Mouse (Mus musculus) heart, embryonic 15.5 days (tissue): ENCODE measurements around the gene Fzd9. TPM values are rescaled to one million over a fixed set of nuclear protein-coding genes. Genes with fewer than 3 reads are reported as not detected.

Experiments used
- ATAC-seq: fragments of 200-750 bp; cut with Nextera tagmentation; replicated peaks from 2 replicates; pipeline ENCODE4 v1.8.0; 2017; ENCODE audit warnings: low read depth, moderate TSS enrichment; ENCODE audit not compliant: insufficient number of reproducible peaks, insufficient read depth, low FRiP score
- H3K27ac ChIP-seq: fragments of 300-500 bp; sonication (generic); 2 replicates; pipeline ENCODE4 v1.5.1; 2015; ENCODE audit warnings: mild to moderate bottlenecking, inconsistent platforms
- H3K27me3 ChIP-seq: fragments of 300-500 bp; sonication (generic); 2 replicates; pipeline ENCODE4 v1.6.1; 2015; ENCODE audit warnings: inconsistent platforms
- H3K36me3 ChIP-seq: fragments of 300-500 bp; sonication (generic); 2 replicates; pipeline ENCODE4 v1.6.1; 2015; ENCODE audit warnings: mild to moderate bottlenecking, inconsistent platforms
- H3K4me1 ChIP-seq: fragments of 300-500 bp; sonication (generic); replicated peaks from 2 replicates; pipeline ENCODE4 v1.6.1; 2015; ENCODE audit warnings: inconsistent platforms
- H3K4me2 ChIP-seq: fragments of 300-500 bp; sonication (generic); 2 replicates; pipeline ENCODE4 v1.6.1; 2015; ENCODE audit warnings: inconsistent platforms, mild to moderate bottlenecking, moderate library complexity
- H3K4me3 ChIP-seq: fragments of 300-500 bp; sonication (generic); 2 replicates; pipeline ENCODE4 v1.5.1; 2015; ENCODE audit warnings: mild to moderate bottlenecking, inconsistent platforms
- H3K9ac ChIP-seq: fragments of 300-500 bp; sonication (generic); 2 replicates; pipeline ENCODE4 v1.6.1; 2015; ENCODE audit warnings: mild to moderate bottlenecking, inconsistent platforms
- H3K9me3 ChIP-seq: fragments of 300-500 bp; sonication (generic); replicated peaks from 2 replicates; pipeline ENCODE4 v1.6.1; 2016; ENCODE audit warnings: inconsistent platforms
- WGBS: fragments of 180-500 bp; shearing (Covaris S2); methylation state at CpG from one replicate; pipeline ENCODE4 v1.1.7; 2015; ENCODE audit warnings: mixed read lengths; 5-methylcytosine and 5-hydroxymethylcytosine counted together
- microRNA-seq: library from miRNA; unstranded; fragments of <30 nt; microRNA quantifications from one replicate; pipeline ENCODE4, GENCODE M21; 2016
- polyA plus RNA-seq: library from polyadenylated mRNA; unstranded; fragments of >200 nt; fragmentation: Nextera tagmentation; extraction: Ambion mirVana; gene quantifications from 2 replicates; pipeline ENCODE4 v1.2.1, GENCODE M21; 2015

Gene Fzd9
- polyA plus RNA-seq, 1 experiment from 2014 or later, result 5.0 TPM

DNA sequence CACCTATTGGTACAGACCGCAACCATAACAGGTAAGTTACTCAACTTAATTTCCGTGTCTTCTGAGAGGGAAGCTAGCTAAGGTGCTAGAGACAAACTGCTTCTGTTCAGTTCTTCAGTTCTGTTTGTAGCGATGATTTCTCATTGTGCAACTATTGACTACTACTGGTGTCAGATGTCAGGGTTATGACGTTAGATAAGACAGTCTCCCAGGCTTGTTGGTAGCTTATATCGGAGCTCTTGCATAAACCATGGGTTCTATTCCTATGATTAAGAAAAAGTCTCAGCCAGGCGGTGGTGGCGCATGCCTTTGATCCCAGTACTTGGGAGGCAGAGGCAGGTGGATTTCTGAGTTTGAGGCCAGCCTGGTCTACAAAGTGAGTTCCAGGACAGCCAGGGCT, 29.0 kb downstream of the Fzd9 start:
- H3K27me3 ChIP-seq, result no peaks in the 10 kb centered on the region
- WGBS, result 93% methylated on average over 7 of the region's 7 CpGs

DNA sequence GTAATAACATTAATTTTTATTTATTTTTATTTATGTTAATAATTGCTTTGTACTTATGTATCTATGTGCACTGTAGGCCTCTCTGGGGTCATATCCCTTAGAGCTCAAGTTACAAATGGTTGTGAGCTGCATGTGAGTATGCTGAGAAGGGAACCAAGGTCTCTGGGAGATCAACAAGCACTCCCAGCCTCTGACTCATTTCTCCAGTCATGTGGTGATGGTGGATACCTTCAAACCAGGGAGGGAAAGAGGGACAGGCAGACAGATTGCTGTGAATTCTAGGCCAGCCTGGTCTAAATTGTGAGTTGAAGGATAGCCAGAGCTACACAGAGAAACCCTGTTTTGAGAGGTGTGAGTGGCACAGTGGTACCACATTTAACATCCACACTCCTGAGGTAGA, 30.1 kb downstream of the Fzd9 start:
- no peaks in the 10 kb centered on the region for H3K27me3 ChIP-seq
- no peak overlapping the region for H3K4me3 ChIP-seq
- H3K36me3 ChIP-seq, result peaks cover 84% of the 10 kb centered on the region
- no peak overlapping the region for H3K4me2 ChIP-seq
- H3K4me1 ChIP-seq, result peaks cover 5% of the 10 kb centered on the region; the same call in 1 of the 2 replicates
- no peaks in the 10 kb centered on the region for H3K9me3 ChIP-seq
- no peak overlapping the region for H3K27ac ChIP-seq
- no peak overlapping the region for H3K9ac ChIP-seq
- no peak for ATAC-seq

More for the DNA sequence above, 29.0 kb downstream of the Fzd9 start:
- no peak overlapping the region for H3K27ac ChIP-seq
- no peak overlapping the region for H3K4me2 ChIP-seq
- H3K4me3 ChIP-seq, result no peak overlapping the region
- no peaks in the 10 kb centered on the region for H3K9me3 ChIP-seq
- H3K4me1 ChIP-seq, result peaks cover 5% of the 10 kb centered on the region; the same call in 1 of the 2 replicates
- H3K9ac ChIP-seq, result no peak overlapping the region
- ATAC-seq, result no peak
- H3K36me3 ChIP-seq, result peaks cover 82% of the 10 kb centered on the region

DNA sequence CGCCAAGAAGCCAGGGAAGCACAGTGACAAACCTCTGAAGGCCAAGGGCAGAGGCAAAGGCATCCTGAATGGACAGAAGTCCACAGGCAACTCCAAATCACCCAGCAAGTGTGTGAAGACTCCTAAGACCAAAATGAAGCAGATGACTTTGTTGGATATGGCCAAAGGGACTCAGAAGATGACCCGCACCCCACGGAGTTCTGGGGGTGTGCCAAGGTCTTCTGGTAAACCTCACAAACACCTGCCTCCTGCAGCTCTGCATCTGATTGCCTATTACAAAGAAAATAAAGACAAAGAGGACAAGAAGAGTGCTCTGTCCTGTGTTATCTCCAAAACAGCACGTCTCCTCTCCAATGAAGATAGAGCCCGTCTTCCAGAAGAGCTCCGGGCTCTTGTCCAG, 34.2 kb downstream of the Fzd9 start:
- no peak overlapping the region for H3K4me2 ChIP-seq
- H3K4me1 ChIP-seq, result peaks cover 5% of the 10 kb centered on the region; the same call in 1 of the 2 replicates
- no peaks in the 10 kb centered on the region for H3K9me3 ChIP-seq
- ATAC-seq, result no peak
- H3K27me3 ChIP-seq, result no peaks in the 10 kb centered on the region
- 60% methylated on average over 6 of the region's 6 CpGs for WGBS
- H3K9ac ChIP-seq, result no peak overlapping the region
- H3K36me3 ChIP-seq, result peaks cover 81% of the 10 kb centered on the region
- H3K4me3 ChIP-seq, result no peak overlapping the region
- peak overlapping the region; percentile 15; the same call in 1 of the 2 replicates for H3K27ac ChIP-seq

DNA sequence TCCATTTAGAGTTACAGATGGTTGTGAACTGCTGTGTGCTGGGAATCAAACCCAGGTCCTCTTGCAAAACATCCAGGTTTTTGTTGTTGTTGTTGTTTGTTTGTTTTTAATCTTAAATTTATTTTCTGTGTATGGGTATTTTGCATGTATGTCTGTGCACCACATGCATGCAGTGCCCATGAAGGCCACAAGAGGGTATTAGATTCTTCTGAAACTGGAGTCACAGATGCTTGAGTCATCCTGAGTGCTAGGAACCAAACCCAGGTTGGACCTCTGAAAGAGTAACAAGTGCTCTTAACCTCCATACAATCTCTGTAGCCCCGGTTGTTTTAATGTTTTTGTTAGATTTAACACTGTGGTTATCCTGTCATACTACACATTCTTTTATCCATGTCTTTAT, 42.8 kb downstream of the Fzd9 start:
- Histone ChIP-seq H3K9me3 (no peaks in the 10 kb centered on the region), H3K36me3 (peaks cover 84% of the 10 kb centered on the region), H3K9ac (no peak overlapping the region), H3K4me2 (no peak overlapping the region), H3K4me1 (no peaks in the 10 kb centered on the region), H3K27ac (no peak overlapping the region), H3K27me3 (no peaks in the 10 kb centered on the region), H3K4me3 (no peak overlapping the region)
- ATAC-seq, result no peak
- 90% methylated on average over 1 of the region's 1 CpGs for WGBS

DNA sequence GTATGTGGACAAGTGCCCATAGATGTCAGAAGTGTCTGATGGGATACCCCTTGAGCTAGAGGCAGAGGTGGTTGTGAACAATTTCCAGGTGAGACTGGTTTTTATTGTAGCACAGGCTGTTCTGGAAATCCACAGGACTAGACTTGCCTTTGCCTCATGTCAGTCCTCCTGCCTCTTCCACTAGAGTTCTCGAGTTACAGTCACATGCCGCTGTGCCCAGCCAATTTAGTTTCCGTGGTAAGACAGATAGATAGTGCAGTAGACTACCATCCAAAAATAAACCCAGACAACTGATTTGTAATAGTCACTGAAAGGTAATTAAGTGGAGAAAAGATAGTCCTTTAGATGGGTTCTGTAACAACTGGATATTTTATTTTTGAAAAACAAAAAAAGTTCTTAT, 48.3 kb downstream of the Fzd9 start:
- H3K36me3 ChIP-seq, result peaks cover 54% of the 10 kb centered on the region
- WGBS, result 43% methylated on average over 3 of the region's 3 CpGs
- peaks cover 5% of the 10 kb centered on the region; the same call in 1 of the 2 replicates for H3K4me1 ChIP-seq
- no peak overlapping the region for H3K4me3 ChIP-seq
- no peak; the same call in 1 of the 2 replicates for ATAC-seq
- H3K27me3 ChIP-seq, result no peaks in the 10 kb centered on the region
- H3K4me2 ChIP-seq, result no peak overlapping the region
- peak overlapping the region; percentile 60 for H3K27ac ChIP-seq
- no peak overlapping the region for H3K9ac ChIP-seq
- no peaks in the 10 kb centered on the region for H3K9me3 ChIP-seq

Small RNA genes within 50 kb of the gene (microRNA-seq; reads per million reads assigned to microRNA genes)
- gene Gm25315, result not detected

Other genes starting within 250 kb of the Fzd9 start
- gene Abhd11, start 242.1 kb downstream of the Fzd9 start, polyA plus RNA-seq, result 70.0 and 74.5 TPM in 2 replicates
- gene Stx1a, start 227.7 kb downstream of the Fzd9 start, polyA plus RNA-seq, result 6.2 and 10.2 TPM in 2 replicates
- 27.2 and 32.1 TPM in 2 replicates for gene Dnajc30, start 187.0 kb downstream of the Fzd9 start, polyA plus RNA-seq
- gene Bud23, start 186.3 kb downstream of the Fzd9 start, polyA plus RNA-seq, result 49.4 and 68.2 TPM in 2 replicates
- 2.5 and 4.1 TPM in 2 replicates for gene Vps37d, start 173.0 kb downstream of the Fzd9 start, polyA plus RNA-seq
- 1.4 and 2.2 TPM in 2 replicates for gene Mlxipl, start 161.3 kb downstream of the Fzd9 start, polyA plus RNA-seq
- 17.2 and 20.2 TPM in 2 replicates for gene Tbl2, start 101.6 kb downstream of the Fzd9 start, polyA plus RNA-seq
- gene Bcl7b, start 82.9 kb downstream of the Fzd9 start, polyA plus RNA-seq, result 39.3 and 39.4 TPM in 2 replicates
- 20.9 and 25.8 TPM in 2 replicates for gene Baz1b, start 64.0 kb downstream of the Fzd9 start, polyA plus RNA-seq
- 0.15 TPM in 1 of 2 replicates, not detected in the other for gene Fkbp6, start 98.8 kb upstream of the Fzd9 start, polyA plus RNA-seq
- gene Trim50, start 102.1 kb upstream of the Fzd9 start, polyA plus RNA-seq, result not detected in 2 replicates
- gene Nsun5, start 118.7 kb upstream of the Fzd9 start, polyA plus RNA-seq, result 19.6 and 23.7 TPM in 2 replicates
- 7.0 and 9.5 TPM in 2 replicates for gene Pom121, start 143.3 kb upstream of the Fzd9 start, polyA plus RNA-seq